Mouse (Mus musculus) heart, adult 2 months (tissue): ENCODE data around the gene Gli2. TPM values are rescaled to one million over a fixed set of nuclear protein-coding genes. Genes with fewer than 3 reads are reported as not detected.
A peak's percentile ranks its signal among the peaks of the same experiment; 100 is the strongest.

Experiments
- DNase-seq, 2 experiments: peaks; one replicate each; pipeline ENCODE4 v3.0.0; 2021
- H3K27ac ChIP-seq: fragments of 200-600 bp; 2 replicates; pipeline ENCODE4 v1.8.1; 2022
- H3K27me3 ChIP-seq: fragments of 200-500 bp; 2 replicates; pipeline ENCODE4 v1.6.1; 2012; ENCODE audit warnings: mild to moderate bottlenecking, low read length, inconsistent platforms, mixed read lengths; ENCODE audit not compliant: control insufficient read depth, insufficient read depth
- H3K36me3 ChIP-seq: fragments of 200-500 bp; 2 replicates; pipeline ENCODE4 v1.6.1; 2012; ENCODE audit warnings: low read length, inconsistent platforms; ENCODE audit not compliant: control insufficient read depth, insufficient read depth
- H3K4me1 ChIP-seq: fragments of 200-500 bp; 2 replicates; pipeline ENCODE4 v1.6.1; 2011; ENCODE audit warnings: low read length; ENCODE audit not compliant: control insufficient read depth, insufficient read depth
- H3K4me3 ChIP-seq: fragments of 200-600 bp; 2 replicates; pipeline ENCODE4 v1.8.1; 2022
- H3K79me2 ChIP-seq: fragments of 200-500 bp; replicated peaks from 2 replicates; pipeline ENCODE4 v1.6.1; 2012; ENCODE audit warnings: mild to moderate bottlenecking, inconsistent platforms, low read length, moderate library complexity, mixed read lengths; ENCODE audit not compliant: control insufficient read depth, insufficient read depth
- H3K9ac ChIP-seq: fragments of 200-500 bp; 2 replicates; pipeline ENCODE4 v1.6.1; 2012; ENCODE audit warnings: low read depth, mild to moderate bottlenecking, control low read depth, inconsistent platforms, low read length, mixed read lengths
- CTCF ChIP-seq: fragments of 200-600 bp; IDR thresholded peaks from 2 replicates; pipeline ENCODE4 v1.8.1; 2022; ENCODE audit warnings: antibody characterized with exemption, mild to moderate bottlenecking, moderate library complexity
- EP300 ChIP-seq: fragments of 200-500 bp; IDR thresholded peaks from 2 replicates; pipeline ENCODE4 v1.6.1; 2011; ENCODE audit warnings: low read depth, low read length, control low read depth; ENCODE audit not compliant: insufficient read depth
- POLR2A ChIP-seq: fragments of 200-500 bp; IDR thresholded peaks from 2 replicates; pipeline ENCODE4 v1.6.1; 2011; ENCODE audit warnings: mild to moderate bottlenecking, low read depth, low read length, control low read depth; ENCODE audit not compliant: insufficient read depth
- WGBS: fragments of 180-500 bp; shearing (Covaris S2); methylation state at CpG from one replicate; pipeline ENCODE4 v1.1.7; 2018; 5-methylcytosine and 5-hydroxymethylcytosine counted together
- intact Hi-C: fragments of 180-260 bp; cut with DNase I; formaldehyde crosslinking; loops from one replicate; pipeline ENCODE4 v1.15.1; 2025
- polyA plus RNA-seq: library from polyadenylated mRNA; depleted of rRNA; stranded (reverse); fragments of >200 nt; gene quantifications from 2 replicates; pipeline ENCODE4 v1.2.3, GENCODE M21; 2012
- total RNA-seq, 2 experiments: library from RNA; stranded (reverse); gene quantifications; 2 replicates each; pipeline ENCODE4 v1.2.3; 2021

Gene Gli2
- total and polyA plus RNA-seq, 3 experiments, result 1.0 to 2.6 (median 1.2) TPM

- Histone ChIP-seq H3K36me3 (no peaks in the 10 kb centered on the region), H3K27me3 (no peaks in the 10 kb centered on the region), H3K4me3 (no peak overlapping the region), H3K79me2 (no peaks in the 10 kb centered on the region), H3K27ac (no peak overlapping the region), H3K9ac (no peak overlapping the region), H3K4me1 (no peaks in the 10 kb centered on the region)
- WGBS, result 68% methylated on average over 5 of the region's 5 CpGs
- no peak for DNase-seq
- no peak for TF ChIP-seq EP300
- TF ChIP-seq POLR2A, result no peak
- no peak for TF ChIP-seq CTCF
- intact Hi-C loops, result no loop called here
Measured at GRCm38 (mm10) chr1:118968661-118969179, 84.7 kb downstream of the Gli2 start.

GRCm38 (mm10) chr1:118967976-118968375 lies 85.4 kb downstream of the Gli2 start:
- no peak for DNase-seq

DNA sequence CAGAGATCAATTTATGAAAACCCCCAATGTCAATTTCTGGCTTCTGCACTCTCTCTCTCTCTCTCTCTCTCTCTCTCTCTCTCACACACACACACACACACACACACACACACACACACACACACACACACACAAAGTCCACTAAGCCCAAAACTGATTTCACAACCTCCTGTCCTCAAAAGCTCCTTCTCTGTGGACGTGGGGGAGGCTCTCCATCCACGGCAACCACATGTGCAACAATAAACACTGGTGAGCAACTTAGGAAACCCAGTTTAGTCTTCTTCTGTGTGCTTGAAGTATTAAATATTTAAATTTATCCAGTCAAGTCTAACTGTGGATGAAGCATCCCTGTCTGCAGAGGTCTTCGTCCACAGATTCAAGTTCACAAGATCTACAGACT lies 86.1 kb downstream of the Gli2 start:
- Histone ChIP-seq H3K79me2 (no peaks in the 10 kb centered on the region), H3K27me3 (no peaks in the 10 kb centered on the region), H3K36me3 (no peaks in the 10 kb centered on the region), H3K4me1 (no peaks in the 10 kb centered on the region), H3K4me3 (no peak overlapping the region), H3K27ac (no peak overlapping the region), H3K9ac (no peak overlapping the region)
- intact Hi-C loops, result no loop called here
- no peak for TF ChIP-seq POLR2A
- TF ChIP-seq CTCF, result no peak
- peak in 1 of 2 experiments; percentile 31 for DNase-seq
- WGBS, result 58% methylated on average over 3 of the region's 3 CpGs

More at GRCm38 (mm10) chr1:118967976-118968375, 85.4 kb downstream of the Gli2 start:
- no peak overlapping the region for H3K9ac ChIP-seq
- no peak for TF ChIP-seq POLR2A
- no peak for TF ChIP-seq EP300
- no peak for TF ChIP-seq CTCF
- H3K36me3 ChIP-seq, result no peaks in the 10 kb centered on the region
- no peak overlapping the region for H3K27ac ChIP-seq
- H3K4me1 ChIP-seq, result no peaks in the 10 kb centered on the region
- intact Hi-C loops, result no loop called here
- H3K4me3 ChIP-seq, result no peak overlapping the region
- WGBS, result 75% methylated on average over 3 of the region's 3 CpGs
- no peaks in the 10 kb centered on the region for H3K27me3 ChIP-seq
- no peaks in the 10 kb centered on the region for H3K79me2 ChIP-seq

DNA sequence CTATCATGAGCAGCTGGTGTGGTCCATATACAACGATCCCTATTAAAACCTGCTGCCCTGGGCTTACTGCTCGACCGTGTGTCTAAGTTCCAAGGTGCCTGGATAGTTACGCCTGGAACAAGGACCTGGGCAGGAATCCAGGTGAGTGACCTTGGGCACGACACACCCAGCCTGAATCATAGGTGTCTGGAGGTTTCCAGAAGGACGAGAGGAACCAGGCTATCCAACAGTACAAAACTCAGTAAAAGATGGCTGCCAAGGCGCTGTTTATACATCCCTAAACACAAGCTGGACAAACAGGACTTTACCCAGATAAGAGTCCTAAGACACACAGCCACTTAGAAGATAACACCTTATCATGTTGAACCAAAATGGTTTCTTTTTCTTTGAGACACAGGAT lies 94.8 kb downstream of the Gli2 start:
- intact Hi-C loops, result no loop called here
- H3K79me2 ChIP-seq, result no peaks in the 10 kb centered on the region
- H3K27ac ChIP-seq, result no peak overlapping the region
- no peak overlapping the region for H3K4me3 ChIP-seq
- H3K27me3 ChIP-seq, result no peaks in the 10 kb centered on the region
- peaks cover 1% of the 10 kb centered on the region; the same call in 1 of the 2 replicates for H3K4me1 ChIP-seq
- TF ChIP-seq CTCF (no peak), POLR2A (no peak), EP300 (no peak)
- no peak overlapping the region for H3K9ac ChIP-seq
- WGBS, result 66% methylated on average over 7 of the region's 7 CpGs
- no peak for DNase-seq
- H3K36me3 ChIP-seq, result no peaks in the 10 kb centered on the region

- Histone ChIP-seq H3K36me3 (no peaks in the 10 kb centered on the region), H3K79me2 (no peaks in the 10 kb centered on the region), H3K4me1 (peaks cover 1% of the 10 kb centered on the region; the same call in 1 of the 2 replicates), H3K9ac (no peak overlapping the region), H3K4me3 (no peak overlapping the region), H3K27ac (no peak overlapping the region), H3K27me3 (no peaks in the 10 kb centered on the region)
- no peak for TF ChIP-seq EP300
- TF ChIP-seq POLR2A, result no peak
- no peak for TF ChIP-seq CTCF
- DNase-seq, result no peak
- WGBS, result 96% methylated on average over 11 of the region's 11 CpGs
- intact Hi-C loops, result no loop called here
Measured at GRCm38 (mm10) chr1:118955791-118956190, 97.6 kb downstream of the Gli2 start.

GRCm38 (mm10) chr1:118954434-118955301 lies 98.8 kb downstream of the Gli2 start:
- Histone ChIP-seq H3K27me3 (no peaks in the 10 kb centered on the region), H3K79me2 (no peaks in the 10 kb centered on the region), H3K27ac (no peak overlapping the region), H3K4me3 (no peak overlapping the region), H3K9ac (no peak overlapping the region), H3K36me3 (no peaks in the 10 kb centered on the region), H3K4me1 (peaks cover 1% of the 10 kb centered on the region; the same call in 1 of the 2 replicates)
- whole genome bisulfite sequencing, result 45% methylated on average over 10 of the region's 10 CpGs
- DNase-seq, result peak; percentile 36 to 38
- TF ChIP-seq CTCF (no peak), POLR2A (no peak), EP300 (no peak)
- intact Hi-C loops, result no loop called here
